Mouse (Mus musculus): ENCODE measurements at regions not wholly inside any gene's neighbourhood (a gene's known extent, or its start where the extent isn't known, plus 50 kb on each side); places are given as distances from the start of the nearest gene placed in this dataset.

- Histone ChIP-seq H3K4me3 (ENCODE audit: low read depth, low read length) (no peak overlapping the region), H3K9me3 (ENCODE audit: low read length) (no peaks in the 10 kb centered on the region), H3K27me3 (ENCODE audit: insufficient read depth, low read length) (no peaks in the 10 kb centered on the region), H3K27ac (ENCODE audit: low read depth, low read length) (no peak overlapping the region), H3K4me1 (ENCODE audit: insufficient read depth, low read length) (no peaks in the 10 kb centered on the region), H3K9ac (replicated peaks; ENCODE audit: low read length, poor library complexity, severe bottlenecking) (no peak overlapping the region), H3K36me3 (ENCODE audit: insufficient read depth, low read length) (no peaks in the 10 kb centered on the region), H3K4me2 (ENCODE audit: low read depth, low read length, poor library complexity, severe bottlenecking) (no peak overlapping the region)
- no peak for DNase-seq (ENCODE audit: low spot score)
- TF ChIP-seq CTCF (IDR thresholded peaks at IDR 0.05) = no peak
- WGBS = 81% methylated on average over 3 of the region's 3 CpGs
- ATAC-seq (ENCODE audit: low FRiP score) = no peak
Observed at GRCm38 (mm10) chr11:44204384-44204783, 195.5 kb upstream of the Il12b start.

GRCm38 (mm10) chr11:44206866-44207265 lies 193.0 kb upstream of the Il12b start:
- H3K4me3 ChIP-seq (ENCODE audit: low read depth, low read length) = no peak overlapping the region
- 93% methylated on average over 4 of the region's 4 CpGs for WGBS
- no peak for ATAC-seq (ENCODE audit: low FRiP score)
- TF ChIP-seq CTCF (IDR thresholded peaks at IDR 0.05) = no peak
- H3K9ac ChIP-seq (replicated peaks; ENCODE audit: low read length, poor library complexity, severe bottlenecking) = no peak overlapping the region
- no peaks in the 10 kb centered on the region for H3K9me3 ChIP-seq (ENCODE audit: low read length)
- no peak overlapping the region for H3K4me2 ChIP-seq (ENCODE audit: low read depth, low read length, poor library complexity, severe bottlenecking)
- H3K36me3 ChIP-seq (ENCODE audit: insufficient read depth, low read length) = no peaks in the 10 kb centered on the region
- H3K4me1 ChIP-seq (ENCODE audit: insufficient read depth, low read length) = no peaks in the 10 kb centered on the region
- H3K27me3 ChIP-seq (ENCODE audit: insufficient read depth, low read length) = no peaks in the 10 kb centered on the region
- no peak for DNase-seq (ENCODE audit: low spot score)
- no peak overlapping the region for H3K27ac ChIP-seq (ENCODE audit: low read depth, low read length)

GRCm38 (mm10) chr11:44211871-44212441 lies 187.9 kb upstream of the Il12b start:
- ATAC-seq (ENCODE audit: low FRiP score) = no peak
- H3K9me3 ChIP-seq (ENCODE audit: low read length) = no peaks in the 10 kb centered on the region
- H3K4me1 ChIP-seq (ENCODE audit: insufficient read depth, low read length) = no peaks in the 10 kb centered on the region
- peak; percentile 71 for TF ChIP-seq CTCF (IDR thresholded peaks at IDR 0.05)
- H3K27ac ChIP-seq (ENCODE audit: low read depth, low read length) = no peak overlapping the region
- no peaks in the 10 kb centered on the region for H3K36me3 ChIP-seq (ENCODE audit: insufficient read depth, low read length)
- no peak overlapping the region for H3K4me3 ChIP-seq (ENCODE audit: low read depth, low read length)
- H3K9ac ChIP-seq (replicated peaks; ENCODE audit: low read length, poor library complexity, severe bottlenecking) = no peak overlapping the region
- WGBS = 58% methylated on average over 9 of the region's 9 CpGs
- no peak overlapping the region for H3K4me2 ChIP-seq (ENCODE audit: low read depth, low read length, poor library complexity, severe bottlenecking)
- H3K27me3 ChIP-seq (ENCODE audit: insufficient read depth, low read length) = no peaks in the 10 kb centered on the region
- peak; percentile 78 for DNase-seq (ENCODE audit: low spot score)

- Histone ChIP-seq H3K4me2 (ENCODE audit: low read depth, low read length, poor library complexity, severe bottlenecking) (no peak overlapping the region), H3K4me3 (ENCODE audit: low read depth, low read length) (no peak overlapping the region), H3K36me3 (ENCODE audit: insufficient read depth, low read length) (no peaks in the 10 kb centered on the region), H3K9ac (replicated peaks; ENCODE audit: low read length, poor library complexity, severe bottlenecking) (no peak overlapping the region), H3K9me3 (ENCODE audit: low read length) (no peaks in the 10 kb centered on the region), H3K4me1 (ENCODE audit: insufficient read depth, low read length) (no peaks in the 10 kb centered on the region), H3K27me3 (ENCODE audit: insufficient read depth, low read length) (no peaks in the 10 kb centered on the region), H3K27ac (ENCODE audit: low read depth, low read length) (no peak overlapping the region)
- ATAC-seq (ENCODE audit: low FRiP score) (no peak), DNase-seq (ENCODE audit: low spot score) (no peak)
- TF ChIP-seq CTCF (IDR thresholded peaks at IDR 0.05) = no peak
Observed at GRCm38 (mm10) chr11:44214095-44214494, 185.8 kb upstream of the Il12b start.

GRCm38 (mm10) chr11:44216346-44216745 lies 183.5 kb upstream of the Il12b start:
- ATAC-seq (ENCODE audit: low FRiP score) (no peak), DNase-seq (ENCODE audit: low spot score) (no peak)
- Histone ChIP-seq H3K27ac (ENCODE audit: low read depth, low read length) (no peak overlapping the region), H3K27me3 (ENCODE audit: insufficient read depth, low read length) (no peaks in the 10 kb centered on the region), H3K36me3 (ENCODE audit: insufficient read depth, low read length) (no peaks in the 10 kb centered on the region), H3K4me3 (ENCODE audit: low read depth, low read length) (no peak overlapping the region), H3K9me3 (ENCODE audit: low read length) (no peaks in the 10 kb centered on the region), H3K9ac (replicated peaks; ENCODE audit: low read length, poor library complexity, severe bottlenecking) (no peak overlapping the region), H3K4me1 (ENCODE audit: insufficient read depth, low read length) (no peaks in the 10 kb centered on the region), H3K4me2 (ENCODE audit: low read depth, low read length, poor library complexity, severe bottlenecking) (no peak overlapping the region)
- 88% methylated on average over 3 of the region's 3 CpGs for whole genome bisulfite sequencing
- no peak for TF ChIP-seq CTCF (IDR thresholded peaks at IDR 0.05)

GRCm38 (mm10) chr11:44219971-44220370 lies 179.9 kb upstream of the Il12b start:
- WGBS = 69% methylated on average over 3 of the region's 3 CpGs
- H3K4me2 ChIP-seq (ENCODE audit: low read depth, low read length, poor library complexity, severe bottlenecking) = no peak overlapping the region
- H3K4me1 ChIP-seq (ENCODE audit: insufficient read depth, low read length) = no peaks in the 10 kb centered on the region
- H3K27ac ChIP-seq (ENCODE audit: low read depth, low read length) = no peak overlapping the region
- DNase-seq (ENCODE audit: low spot score) (no peak), ATAC-seq (ENCODE audit: low FRiP score) (no peak)
- no peaks in the 10 kb centered on the region for H3K36me3 ChIP-seq (ENCODE audit: insufficient read depth, low read length)
- H3K4me3 ChIP-seq (ENCODE audit: low read depth, low read length) = no peak overlapping the region
- no peak overlapping the region for H3K9ac ChIP-seq (replicated peaks; ENCODE audit: low read length, poor library complexity, severe bottlenecking)
- no peaks in the 10 kb centered on the region for H3K9me3 ChIP-seq (ENCODE audit: low read length)
- TF ChIP-seq CTCF (IDR thresholded peaks at IDR 0.05) = no peak
- H3K27me3 ChIP-seq (ENCODE audit: insufficient read depth, low read length) = no peaks in the 10 kb centered on the region
